Mouse (Mus musculus) C2C12 (cell line): ENCODE measurements around the gene Rbm44.

Experiments used
- CEBPB ChIP-seq: IDR thresholded peaks from one replicate; pipeline ENCODE4 v1.6.1; 2011; ENCODE audit warnings: low read depth, mild to moderate bottlenecking, control low read depth, moderate library complexity
- CTCF ChIP-seq: IDR thresholded peaks from one replicate; pipeline ENCODE4 v1.5.1; 2011; ENCODE audit not compliant: control insufficient read depth, insufficient read depth, insufficient read length
- FOSL1 ChIP-seq: IDR thresholded peaks from one replicate; pipeline ENCODE4 v1.8.0; 2011; ENCODE audit warnings: mild to moderate bottlenecking, low read length; ENCODE audit not compliant: poor library complexity, insufficient read depth, severe bottlenecking
- MAX ChIP-seq: IDR thresholded peaks from one replicate; pipeline ENCODE4 v1.6.1; 2011; ENCODE audit warnings: mild to moderate bottlenecking, control low read depth
- MYOD1 ChIP-seq: IDR thresholded peaks from one replicate; pipeline ENCODE4 v1.6.1; 2011; ENCODE audit warnings: low read depth; ENCODE audit not compliant: control insufficient read depth, insufficient read length
- MYOG ChIP-seq: IDR thresholded peaks from one replicate; pipeline ENCODE4 v1.6.1; 2011; ENCODE audit not compliant: control insufficient read depth, insufficient read length; ENCODE audit errors: extremely low read depth
- USF1 ChIP-seq: IDR thresholded peaks from one replicate; pipeline ENCODE4 v1.6.1; 2011; ENCODE audit warnings: low read depth, mild to moderate bottlenecking, control low read depth, moderate library complexity

DNA sequence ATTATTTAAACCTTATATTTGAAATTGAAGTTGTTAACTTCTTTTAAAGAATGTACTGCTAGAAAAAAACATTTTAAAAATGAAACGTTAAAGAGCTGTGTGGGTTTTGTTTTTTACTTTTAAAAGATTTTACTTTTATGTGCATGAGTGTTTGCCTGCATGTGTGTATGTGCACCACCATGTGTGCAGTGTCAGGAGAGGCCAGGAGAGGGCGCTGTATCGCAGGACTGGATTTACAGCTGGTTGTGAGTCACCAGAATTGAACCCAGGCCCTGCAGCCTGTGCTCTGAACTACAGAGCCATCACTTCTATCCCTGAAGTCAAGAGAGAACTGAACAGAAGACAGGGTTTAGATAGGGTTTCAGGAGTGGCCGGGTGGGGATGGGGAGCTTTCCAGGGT lies 16.0 kb upstream of the Rbm44 start:
- TF ChIP-seq CTCF (no peak), MYOG (no peak), MYOD1 (no peak), MAX (no peak), USF1 (no peak), CEBPB (no peak), FOSL1 (no peak)
